Mouse (Mus musculus) stomach, postnatal 0 days (tissue): ENCODE data around the gene Orai2.

Experiments used
- CTCF ChIP-seq: IDR thresholded peaks from 2 replicates; pipeline ENCODE4 v1.5.1; 2016; ENCODE audit warnings: antibody characterized with exemption, low read depth, mild to moderate bottlenecking, moderate library complexity
- EP300 ChIP-seq: optimal IDR thresholded peaks from 2 replicates; pipeline ENCODE3; 2016; ENCODE audit warnings: antibody characterized with exemption

- TF ChIP-seq CTCF (no peak), EP300 (no peak)
Measured at GRCm38 (mm10) chr5:136213716-136214115, 43.2 kb upstream of the Orai2 start.
